Mouse (Mus musculus): ENCODE measurements around the gene Olfr1128. TPM values are rescaled to one million over a fixed set of nuclear protein-coding genes. Genes with fewer than 3 reads are reported as not detected.

Olfr1128 gene
- not detected for total RNA-seq (2023)

GRCm38 (mm10) chr2:87545442-87545841, at the start of gene Olfr1128:
TSS of gene Olfr1128 (minus strand) at chr2:87545542.

GRCm38 (mm10) chr2:87573602-87574001, 28.3 kb upstream of the Olfr1128 start, which contains the start of gene Olfr1129:
TSS of gene Olfr1129 (plus strand) at chr2:87573902.

GRCm38 (mm10) chr2:87531496-87531895, 13.8 kb downstream of the Olfr1128 start, which contains the start of gene Olfr153:
TSS of gene Olfr153 (plus strand) at chr2:87531796.

GRCm38 (mm10) chr2:87506265-87506664, 39.1 kb downstream of the Olfr1128 start, which contains the start of gene Pramel6:
TSS of gene Pramel6 (plus strand) at chr2:87506565.

GRCm38 (mm10) chr2:87496993-87497392, 48.3 kb downstream of the Olfr1128 start, which contains the start of gene Pramel7:
TSS of gene Pramel7 (minus strand) at chr2:87497093.

Other genes with a start within 250 kb of the Olfr1128 start
- gene Olfr1118, start 238.0 kb downstream of the Olfr1128 start, total RNA-seq (2023), result not detected
- not detected for gene Olfr1120, start 190.7 kb downstream of the Olfr1128 start, total RNA-seq (2023)
- gene Olfr1121, start 175.6 kb downstream of the Olfr1128 start, total RNA-seq (2023), result not detected
- gene Olfr1122, start 159.7 kb downstream of the Olfr1128 start, total RNA-seq (2023), result under 1 TPM in 1 of 2 experiments, not detected in 1; 0.29 TPM
- gene Olfr1123, start 128.9 kb downstream of the Olfr1128 start, total RNA-seq (2023), result not detected
- gene Olfr1124, start 115.3 kb downstream of the Olfr1128 start, total RNA-seq (2023), result not detected
- not detected for gene Olfr1126, start 91.6 kb downstream of the Olfr1128 start, total RNA-seq (2023)
- gene Pramel7, start 48.4 kb downstream of the Olfr1128 start, total RNA-seq (2023), result not detected
- gene Pramel6, start 39.0 kb downstream of the Olfr1128 start, total RNA-seq (2023), result not detected
- gene Olfr153, start 13.7 kb downstream of the Olfr1128 start, total RNA-seq (2023), result not detected
- gene Olfr1129, start 28.4 kb upstream of the Olfr1128 start, total RNA-seq (2023), result not detected
- gene Olfr1130, start 60.7 kb upstream of the Olfr1128 start, total RNA-seq (2023), result not detected
- not detected for gene Olfr1131, start 81.6 kb upstream of the Olfr1128 start, total RNA-seq (2023)
- not detected for gene Olfr1132, start 92.0 kb upstream of the Olfr1128 start, total RNA-seq (2023)
- gene Olfr1133, start 101.8 kb upstream of the Olfr1128 start, total RNA-seq (2023), result not detected
- not detected for gene Olfr1134, start 112.9 kb upstream of the Olfr1128 start, total RNA-seq (2023)
- not detected for gene Olfr1135, start 128.1 kb upstream of the Olfr1128 start, total RNA-seq (2023)
- gene Olfr1136, start 148.4 kb upstream of the Olfr1128 start, total RNA-seq (2023), result not detected
- gene Olfr1137, start 167.6 kb upstream of the Olfr1128 start, total RNA-seq (2023), result not detected
- gene Olfr1138, start 194.4 kb upstream of the Olfr1128 start, total RNA-seq (2023), result not detected
- not detected for gene Olfr1140, start 198.2 kb upstream of the Olfr1128 start, total RNA-seq (2023)
- not detected for gene Olfr1141, start 208.4 kb upstream of the Olfr1128 start, total RNA-seq (2023)
- not detected for gene Olfr152, start 233.9 kb upstream of the Olfr1128 start, total RNA-seq (2023)